Mouse (Mus musculus) kidney, embryonic 16.5 days (tissue): ENCODE data around the gene Traf3. TPM values are rescaled to one million over a fixed set of nuclear protein-coding genes. Genes with fewer than 3 reads are reported as not detected.

Experiments used
- ATAC-seq: fragments of 200-750 bp; cut with Nextera tagmentation; 2 replicates; pipeline ENCODE4 v1.8.0; 2017; ENCODE audit warnings: moderate TSS enrichment; ENCODE audit not compliant: low FRiP score, low TSS enrichment
- H3K27ac ChIP-seq: fragments of 300-500 bp; sonication (generic); 2 replicates; pipeline ENCODE4 v1.5.1; 2014; ENCODE audit warnings: low read length
- H3K27me3 ChIP-seq: fragments of 300-500 bp; sonication (generic); 2 replicates; pipeline ENCODE4 v1.6.1; 2014; ENCODE audit warnings: low read length, control low read depth, mixed read lengths; ENCODE audit not compliant: insufficient read depth
- H3K36me3 ChIP-seq: fragments of 300-500 bp; sonication (generic); 2 replicates; pipeline ENCODE4 v1.6.1; 2014; ENCODE audit warnings: low read length, control low read depth, mixed read lengths; ENCODE audit not compliant: insufficient read depth
- H3K4me1 ChIP-seq: fragments of 300-500 bp; sonication (generic); 2 replicates; pipeline ENCODE4 v1.6.1; 2014; ENCODE audit warnings: low read length, control low read depth, mixed read lengths; ENCODE audit not compliant: insufficient read depth
- H3K4me2 ChIP-seq: fragments of 300-500 bp; sonication (generic); replicated peaks from 2 replicates; pipeline ENCODE4 v1.6.1; 2014; ENCODE audit warnings: low read depth, low read length
- H3K4me3 ChIP-seq: fragments of 300-500 bp; sonication (generic); 2 replicates; pipeline ENCODE4 v1.5.1; 2014; ENCODE audit warnings: mild to moderate bottlenecking, low read length
- H3K9ac ChIP-seq: fragments of 300-500 bp; sonication (generic); replicated peaks from 2 replicates; pipeline ENCODE4 v1.6.1; 2014; ENCODE audit warnings: low read length
- H3K9me3 ChIP-seq: fragments of 300-500 bp; sonication (generic); 2 replicates; pipeline ENCODE4 v1.6.1; 2016; ENCODE audit warnings: low read length, control low read depth
- WGBS: fragments of 180-500 bp; shearing (Covaris S2); extraction: QIAGEN DNeasy Blood & Tissue Kit; methylation state at CpG from one replicate; pipeline ENCODE4 v1.1.7; 2014; 5-methylcytosine and 5-hydroxymethylcytosine counted together
- polyA plus RNA-seq: library from polyadenylated mRNA; unstranded; fragments of >200 nt; fragmentation: Nextera tagmentation; extraction: Ambion mirVana; gene quantifications from 2 replicates; pipeline ENCODE4 v1.2.1, GENCODE M21; 2015

Traf3 gene
- polyA plus RNA-seq, 1 experiment from 2014 or later, result 8.9 TPM

GRCm38 (mm10) chr12:111265212-111265611 lies 99.0 kb downstream of the Traf3 start:
- Histone ChIP-seq H3K4me2 (no peak overlapping the region), H3K36me3 (peaks cover 23% of the 10 kb centered on the region; the same call in 1 of the 2 replicates), H3K9me3 (no peaks in the 10 kb centered on the region), H3K9ac (no peak overlapping the region), H3K4me3 (no peak overlapping the region), H3K27me3 (peaks cover 7% of the 10 kb centered on the region), H3K4me1 (no peaks in the 10 kb centered on the region), H3K27ac (no peak overlapping the region)
- 60% methylated on average over 5 of the region's 5 CpGs for WGBS
- ATAC-seq, result no peak

- no peak for ATAC-seq
- no peak overlapping the region for H3K4me2 ChIP-seq
These were observed 100.4 kb downstream of the Traf3 start for GRCm38 (mm10) chr12:111266592-111266991.

GRCm38 (mm10) chr12:111267673-111268325 lies 101.6 kb downstream of the Traf3 start:
- ATAC-seq, result no peak
- H3K9me3 ChIP-seq, result no peaks in the 10 kb centered on the region
- H3K4me2 ChIP-seq, result no peak overlapping the region
- H3K36me3 ChIP-seq, result peaks cover 8% of the 10 kb centered on the region; the same call in 1 of the 2 replicates
- peaks cover 33% of the 10 kb centered on the region for H3K27me3 ChIP-seq
- H3K4me1 ChIP-seq, result peaks cover 10% of the 10 kb centered on the region
- no peak overlapping the region for H3K27ac ChIP-seq
- H3K4me3 ChIP-seq, result no peak overlapping the region
- 65% methylated on average over 4 of the region's 4 CpGs for WGBS
- no peak overlapping the region for H3K9ac ChIP-seq

More at GRCm38 (mm10) chr12:111266592-111266991, 100.4 kb downstream of the Traf3 start:
- no peak overlapping the region for H3K27ac ChIP-seq
- 69% methylated on average over 12 of the region's 12 CpGs for WGBS
- H3K27me3 ChIP-seq, result peaks cover 20% of the 10 kb centered on the region
- peaks cover 13% of the 10 kb centered on the region; the same call in 1 of the 2 replicates for H3K36me3 ChIP-seq
- no peak overlapping the region for H3K4me3 ChIP-seq
- no peak overlapping the region for H3K9ac ChIP-seq
- H3K9me3 ChIP-seq, result no peaks in the 10 kb centered on the region
- H3K4me1 ChIP-seq, result peaks cover 8% of the 10 kb centered on the region

- peaks cover 32% of the 10 kb centered on the region for H3K4me1 ChIP-seq
- peak within 1 kb of the TSS; percentile 41 for H3K4me2 ChIP-seq
- 30% methylated on average over 25 of the region's 25 CpGs for WGBS
- peak; percentile 42 for ATAC-seq
- no peaks in the 10 kb centered on the region for H3K9me3 ChIP-seq
- 0 out of 2 replicates have a peak within 1 kb of the TSS, but pooled peaks have one; percentile 27 for H3K27ac ChIP-seq
- H3K4me3 ChIP-seq, result peak within 1 kb of the TSS; percentile 37
- no peaks in the 10 kb centered on the region for H3K36me3 ChIP-seq
- H3K9ac ChIP-seq, result peak within 1 kb of the TSS; percentile 47
- H3K27me3 ChIP-seq, result peaks cover 62% of the 10 kb centered on the region
These were observed 104.6 kb downstream of the Traf3 start, which contains the start of gene Amn for GRCm38 (mm10) chr12:111270629-111271277. Gene Amn (plus strand): TSS chr12:111271095.

- WGBS, result 8% methylated on average over 23 of the region's 28 CpGs
- H3K9ac ChIP-seq, result peak overlapping the region; percentile 47; the same call in 1 of the 2 replicates
- H3K27me3 ChIP-seq, result peaks cover 69% of the 10 kb centered on the region
- H3K36me3 ChIP-seq, result no peaks in the 10 kb centered on the region
- H3K4me3 ChIP-seq, result peak overlapping the region; percentile 37
- H3K4me1 ChIP-seq, result peaks cover 34% of the 10 kb centered on the region
- H3K4me2 ChIP-seq, result peak overlapping the region; percentile 41
- no peak overlapping the region for H3K27ac ChIP-seq
- H3K9me3 ChIP-seq, result no peaks in the 10 kb centered on the region
- ATAC-seq, result no peak
These were observed 105.2 kb downstream of the Traf3 start for GRCm38 (mm10) chr12:111271406-111271805.

- H3K4me2 ChIP-seq, result peak overlapping the region; percentile 41
- H3K36me3 ChIP-seq, result no peaks in the 10 kb centered on the region
- peaks cover 74% of the 10 kb centered on the region for H3K27me3 ChIP-seq
- WGBS, result 11% methylated on average over 8 of the region's 8 CpGs
- no peak for ATAC-seq
- no peak overlapping the region for H3K27ac ChIP-seq
- peak overlapping the region; percentile 37 for H3K4me3 ChIP-seq
- H3K4me1 ChIP-seq, result peaks cover 34% of the 10 kb centered on the region
- H3K9me3 ChIP-seq, result no peaks in the 10 kb centered on the region
- peak overlapping the region; percentile 47; the same call in 1 of the 2 replicates for H3K9ac ChIP-seq
These were observed 105.8 kb downstream of the Traf3 start for GRCm38 (mm10) chr12:111271966-111272365.

GRCm38 (mm10) chr12:111272420-111272819 lies 106.2 kb downstream of the Traf3 start:
- peaks cover 34% of the 10 kb centered on the region for H3K4me1 ChIP-seq
- no peaks in the 10 kb centered on the region for H3K36me3 ChIP-seq
- no peak overlapping the region for H3K4me3 ChIP-seq
- peaks cover 76% of the 10 kb centered on the region for H3K27me3 ChIP-seq
- peak overlapping the region; percentile 41; the same call in 1 of the 2 replicates for H3K4me2 ChIP-seq
- no peaks in the 10 kb centered on the region for H3K9me3 ChIP-seq
- ATAC-seq, result no peak
- H3K9ac ChIP-seq, result no peak overlapping the region
- WGBS, result 20% methylated on average over 12 of the region's 12 CpGs
- no peak overlapping the region for H3K27ac ChIP-seq

GRCm38 (mm10) chr12:111274006-111274405 lies 107.8 kb downstream of the Traf3 start:
- Histone ChIP-seq H3K4me1 (peaks cover 34% of the 10 kb centered on the region), H3K9me3 (0 out of 2 replicates have a peak, but pooled peaks cover 4% of the 10 kb centered on the region), H3K4me2 (peak overlapping the region; percentile 77), H3K27ac (no peak overlapping the region), H3K9ac (peak overlapping the region; percentile 52), H3K36me3 (no peaks in the 10 kb centered on the region), H3K4me3 (peak overlapping the region; percentile 48), H3K27me3 (peaks cover 76% of the 10 kb centered on the region)
- no peak for ATAC-seq
- 5% methylated on average over 28 of the region's 28 CpGs for WGBS

- Histone ChIP-seq H3K36me3 (no peaks in the 10 kb centered on the region), H3K4me2 (peak overlapping the region; percentile 77), H3K9ac (peak overlapping the region; percentile 52), H3K4me1 (peaks cover 34% of the 10 kb centered on the region), H3K9me3 (0 out of 2 replicates have a peak, but pooled peaks cover 6% of the 10 kb centered on the region), H3K4me3 (peak overlapping the region; percentile 48), H3K27me3 (peaks cover 76% of the 10 kb centered on the region), H3K27ac (no peak overlapping the region)
- no peak for ATAC-seq
- WGBS, result 3% methylated on average over 80 of the region's 80 CpGs
These were observed 108.4 kb downstream of the Traf3 start for GRCm38 (mm10) chr12:111274447-111275149.
